Mouse (Mus musculus) adipocyte (in vitro differentiated cells): ENCODE results near the gene Naga.

ENCODE experiments used
- DNase-seq: peaks from one replicate; pipeline ENCODE4 v3.0.0-alpha.2; 2016; ENCODE audit warnings: low spot score

The Naga gene

GRCm38 (mm10) chr15:82354126-82354945 is 15.6 kb upstream of the Naga start, which contains the start of gene Ndufa6:
Gene Ndufa6 (minus strand): TSS chr15:82354322.
- peak; percentile 98 for DNase-seq

DNA sequence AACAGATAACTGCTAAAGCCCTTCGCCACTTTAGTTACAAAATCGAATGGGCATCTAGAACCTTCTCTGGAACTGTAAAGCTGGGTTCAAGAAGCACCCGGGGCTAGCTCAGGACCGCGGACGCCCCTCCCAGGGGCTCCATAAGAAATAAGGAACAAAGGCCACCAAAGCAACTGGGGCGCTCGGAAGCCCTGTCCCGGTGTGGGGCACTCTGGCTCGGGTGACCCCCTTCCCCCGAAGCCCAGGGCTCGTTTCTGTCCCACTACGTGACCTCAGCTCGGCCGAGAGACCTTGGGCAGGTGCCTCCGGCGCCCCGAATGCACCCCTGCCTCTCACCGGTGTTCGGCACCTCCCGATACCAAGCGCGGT is 15.0 kb upstream of the Naga start:
- DNase-seq: peak; percentile 33

GRCm38 (mm10) chr15:82353078-82353744 is 14.5 kb upstream of the Naga start:
- DNase-seq: no peak

DNA sequence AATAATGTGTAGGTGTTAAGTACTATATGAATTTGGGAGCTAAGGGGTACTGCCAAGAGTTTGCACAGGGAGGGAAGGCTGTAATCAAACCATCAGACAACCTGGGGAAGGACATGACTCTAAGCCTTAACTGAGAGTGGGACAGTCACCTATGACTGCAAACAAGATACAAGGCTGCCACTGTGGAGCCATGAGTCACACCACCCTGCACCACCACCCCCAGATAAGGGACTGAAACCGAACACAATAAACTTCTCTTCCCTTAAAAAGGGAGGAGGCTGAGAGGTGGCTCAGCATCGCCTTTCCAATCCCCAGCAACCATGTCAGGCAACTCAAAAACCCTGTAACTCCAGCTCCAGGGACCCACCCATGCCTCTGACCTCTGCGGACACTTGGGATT is 12.8 kb upstream of the Naga start:
- no peak for DNase-seq

GRCm38 (mm10) chr15:82350349-82350748 is 11.6 kb upstream of the Naga start:
- no peak for DNase-seq

DNA sequence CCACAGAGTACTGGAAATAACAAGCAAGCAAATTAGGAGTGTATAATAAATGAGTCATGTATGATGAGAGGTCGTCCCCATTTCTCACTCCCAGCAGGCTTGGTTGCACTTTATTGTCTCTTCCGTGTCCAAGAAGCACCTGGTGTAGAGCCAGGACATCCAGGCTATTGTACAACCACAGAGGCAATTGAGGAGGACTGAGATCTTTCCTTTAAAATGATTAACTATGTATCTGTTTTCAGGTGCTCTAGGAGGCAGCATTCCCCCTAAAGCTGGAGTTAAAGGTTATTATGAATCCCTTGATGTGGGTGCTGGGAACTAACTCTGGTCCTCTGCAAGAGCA is 10.2 kb upstream of the Naga start:
- no peak for DNase-seq

DNA sequence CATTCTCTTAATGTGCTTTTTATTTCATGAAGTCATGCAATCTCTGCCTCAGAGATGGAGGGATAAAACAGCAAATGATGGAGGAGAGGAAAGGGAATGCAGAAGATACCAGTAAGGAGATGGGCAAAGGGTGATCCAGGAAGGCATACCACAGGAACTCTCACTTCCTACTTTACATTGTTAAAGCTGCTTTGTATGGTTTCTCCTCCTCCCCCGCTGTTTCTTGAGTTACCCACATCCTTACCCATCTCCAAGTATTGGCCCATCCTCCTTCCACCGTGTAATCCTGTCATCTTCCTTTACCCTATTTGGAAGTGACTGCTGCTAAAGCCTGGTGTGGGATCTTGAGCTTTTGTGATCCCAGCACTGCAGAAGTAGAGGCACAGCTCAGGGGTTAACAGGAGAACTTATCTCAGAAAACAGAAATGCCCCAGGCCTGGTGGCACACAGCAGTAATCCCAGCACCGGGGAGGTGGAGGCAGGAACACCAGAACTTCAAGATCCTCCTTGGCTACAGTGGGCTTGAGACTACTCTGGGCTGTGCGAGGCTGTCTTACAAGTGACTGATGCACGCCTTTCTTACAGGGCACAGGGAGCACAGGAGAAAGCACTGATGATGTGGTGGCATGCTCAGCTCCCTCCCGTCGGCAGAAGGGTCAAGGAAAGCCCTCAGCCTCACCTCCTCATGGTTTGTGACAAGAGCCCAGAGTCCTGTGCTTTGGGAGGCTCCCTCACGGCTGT is 9.7 kb upstream of the Naga start:
- no peak for DNase-seq

DNA sequence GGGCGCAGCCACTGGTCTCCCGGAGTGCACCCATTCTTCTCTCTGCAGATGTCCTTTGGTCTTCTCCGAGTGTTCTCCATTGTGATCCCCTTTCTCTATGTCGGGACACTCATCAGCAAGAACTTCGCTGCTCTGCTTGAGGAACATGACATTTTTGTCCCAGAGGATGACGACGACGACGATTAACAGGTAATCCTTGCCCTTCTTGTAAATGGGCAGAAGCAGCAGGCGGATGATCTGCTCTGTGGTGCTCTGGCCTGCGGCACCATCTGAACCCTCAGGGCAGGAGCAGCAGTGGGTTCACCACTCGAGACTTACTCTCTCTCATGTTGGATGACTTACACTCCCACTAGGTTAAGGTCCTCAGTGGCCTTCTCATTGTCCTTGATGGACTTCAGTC is 9.1 kb upstream of the Naga start:
- DNase-seq: no peak

GRCm38 (mm10) chr15:82347303-82347676 is 8.6 kb upstream of the Naga start:
- no peak for DNase-seq

GRCm38 (mm10) chr15:82346580-82347302 is 8.0 kb upstream of the Naga start:
- DNase-seq: no peak

DNA sequence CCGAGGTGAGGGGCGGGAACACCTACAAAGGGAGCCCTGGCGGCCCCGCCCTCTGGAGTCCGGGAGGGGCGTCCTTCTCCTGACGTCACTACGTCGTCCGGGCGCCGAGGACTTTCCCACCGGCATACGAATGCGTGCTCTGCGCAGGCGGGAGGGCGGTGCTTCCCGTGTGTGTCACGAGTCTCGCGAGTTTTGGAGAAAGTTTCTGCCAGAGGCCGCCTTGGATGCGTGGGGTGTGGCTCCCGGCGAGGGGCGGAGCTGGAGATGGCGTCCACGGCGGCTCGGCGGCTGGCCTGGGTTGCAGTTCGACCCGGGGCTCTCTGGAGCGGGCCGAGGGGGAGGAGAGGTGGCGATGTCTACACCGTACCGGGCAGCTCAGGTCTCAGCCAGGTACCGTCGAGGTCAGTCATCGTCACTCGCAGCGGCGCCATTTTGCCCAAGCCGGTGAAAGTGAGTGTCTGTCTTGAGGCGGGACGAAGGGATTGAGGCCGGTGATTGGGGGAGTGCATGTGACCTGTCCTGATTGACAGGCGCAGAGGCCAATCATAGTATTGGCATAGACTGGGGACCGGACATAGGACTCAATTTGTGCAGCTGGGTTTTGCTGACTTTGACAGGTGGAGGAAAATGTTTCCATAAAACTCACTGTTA is 7.2 kb upstream of the Naga start:
- DNase-seq: peak; percentile 99

- no peak for DNase-seq
These were observed 6.2 kb upstream of the Naga start for GRCm38 (mm10) chr15:82344971-82345370.

GRCm38 (mm10) chr15:82343368-82344287 is 4.9 kb upstream of the Naga start:
- DNase-seq: no peak

DNA sequence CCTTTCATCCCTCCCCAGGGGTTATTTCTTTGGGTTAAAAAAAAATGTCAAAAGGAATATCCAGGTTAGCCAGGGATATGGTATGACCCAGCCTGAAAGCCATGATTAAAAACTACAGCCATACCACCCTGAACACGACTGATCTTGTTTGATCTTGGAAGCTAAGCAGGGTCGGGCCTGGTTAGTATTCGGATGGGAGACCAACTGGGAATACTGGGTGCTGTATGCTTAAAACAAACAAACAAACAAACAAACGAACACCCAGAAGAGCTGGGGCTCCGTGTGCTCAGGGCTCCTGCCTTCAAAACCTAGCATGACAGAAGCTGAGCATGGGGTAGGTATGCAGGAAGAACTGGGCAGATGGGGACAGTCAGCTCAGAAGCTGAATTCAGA is 3.8 kb upstream of the Naga start:
- DNase-seq: no peak

- DNase-seq: no peak
These were observed 3.2 kb upstream of the Naga start for GRCm38 (mm10) chr15:82341675-82342542.

DNA sequence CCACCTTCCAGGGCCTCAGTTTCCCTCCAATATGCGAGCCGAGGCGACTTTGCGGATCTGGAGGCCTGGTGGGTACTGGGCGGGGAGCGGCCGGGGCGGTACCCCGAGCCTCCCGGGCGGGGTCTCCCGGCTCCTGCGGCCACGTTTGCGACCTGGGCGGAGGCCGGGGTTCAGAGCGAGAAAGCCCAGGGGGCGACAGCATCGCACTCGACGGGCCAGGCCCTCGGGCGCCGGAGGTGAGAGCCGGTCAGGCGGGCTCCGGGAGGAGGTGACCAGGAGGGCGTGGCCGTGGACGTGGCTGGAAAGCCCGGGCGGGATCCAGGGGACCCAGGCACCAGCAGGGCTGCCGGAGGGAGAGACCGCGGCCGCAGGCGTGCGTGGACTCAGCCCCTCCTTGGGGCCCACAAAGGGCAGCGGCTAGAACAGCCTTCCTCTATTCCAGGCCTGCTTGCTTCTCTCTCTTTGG is 2.3 kb upstream of the Naga start:
- no peak for DNase-seq

DNA sequence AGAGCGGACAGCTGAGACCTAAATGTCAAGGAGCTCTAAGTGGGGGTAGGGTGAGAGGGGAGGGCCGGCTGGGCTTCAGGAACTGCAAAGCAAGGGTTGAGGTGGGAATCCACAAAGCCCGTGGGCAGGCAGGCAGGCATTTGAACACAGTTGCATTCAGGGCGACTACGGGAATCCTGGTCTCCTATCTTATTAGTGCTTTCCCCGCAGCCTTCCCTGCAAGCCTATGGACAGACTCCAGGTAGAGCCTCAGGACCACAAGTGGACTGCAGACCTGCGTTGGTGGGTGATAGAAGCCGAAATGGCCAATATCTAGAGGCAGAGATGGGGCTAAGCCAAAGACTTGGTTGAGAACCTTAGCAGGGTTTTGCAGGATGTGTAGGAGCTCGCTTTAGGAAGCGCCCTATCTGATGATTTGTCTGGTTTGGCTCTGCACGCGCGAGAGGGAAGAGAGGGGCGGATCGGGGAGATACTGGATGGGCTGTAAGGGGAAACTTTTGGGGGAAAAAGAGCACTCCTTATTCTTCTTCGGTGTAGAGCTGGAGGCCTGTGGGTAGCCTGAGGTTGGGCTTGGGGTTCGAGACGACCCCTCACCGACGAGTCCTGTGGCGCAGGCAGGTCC is 1.8 kb upstream of the Naga start:
- DNase-seq: no peak

GRCm38 (mm10) chr15:82339634-82340254 is 1.0 kb upstream of the Naga start:
- no peak for DNase-seq

DNA sequence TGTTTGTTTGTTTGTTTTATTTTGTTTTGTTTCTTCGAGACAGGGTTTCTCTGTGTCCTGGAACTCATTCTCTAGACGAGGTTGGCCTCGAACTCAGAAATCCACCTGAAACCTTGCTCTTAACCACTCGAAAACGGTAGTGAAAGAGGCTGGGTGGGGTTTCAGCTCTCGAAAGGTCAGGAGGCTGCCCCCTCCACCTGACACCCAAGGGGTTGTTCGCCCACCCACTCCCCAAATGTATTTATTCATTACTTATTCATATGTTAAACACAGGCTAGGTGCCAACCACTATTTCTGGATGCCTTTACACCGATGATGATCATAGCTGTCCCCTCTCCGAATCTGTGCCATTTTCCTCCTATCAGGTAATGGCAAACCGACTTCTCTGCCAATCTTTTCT is 425 bp upstream of the Naga start:
- DNase-seq: no peak
